Mouse (Mus musculus) C2C12 (cell line): ENCODE measurements around the gene Nme3.
A peak's percentile ranks its signal among the peaks of the same experiment; 100 is the strongest.

Experiments
- CTCF ChIP-seq: IDR thresholded peaks from one replicate; pipeline ENCODE4 v1.5.1; 2011; ENCODE audit not compliant: control insufficient read depth, insufficient read depth, insufficient read length
- FOSL1 ChIP-seq: IDR thresholded peaks from one replicate; pipeline ENCODE4 v1.8.0; 2011; ENCODE audit warnings: mild to moderate bottlenecking, low read length; ENCODE audit not compliant: poor library complexity, insufficient read depth, severe bottlenecking
- MAX ChIP-seq: IDR thresholded peaks from one replicate; pipeline ENCODE4 v1.6.1; 2011; ENCODE audit warnings: mild to moderate bottlenecking, control low read depth
- MYOD1 ChIP-seq: IDR thresholded peaks from one replicate; pipeline ENCODE4 v1.6.1; 2011; ENCODE audit warnings: low read depth; ENCODE audit not compliant: control insufficient read depth, insufficient read length
- USF1 ChIP-seq: IDR thresholded peaks from one replicate; pipeline ENCODE4 v1.6.1; 2011; ENCODE audit warnings: low read depth, mild to moderate bottlenecking, control low read depth, moderate library complexity

GRCm38 (mm10) chr17:24855838-24856464 lies 40.3 kb upstream of the Nme3 start:
- TF ChIP-seq MAX (peak; percentile 53), CTCF (no peak), MYOD1 (no peak), USF1 (peak; percentile 83), FOSL1 (peak; percentile 91)
